Mouse (Mus musculus) lung, embryonic 16.5 days (tissue): ENCODE measurements around the gene N4bp2l2. TPM values are rescaled to one million over a fixed set of nuclear protein-coding genes. Genes with fewer than 3 reads are reported as not detected.
"Not testable (repeated sequence)": the region's sequence is repeated elsewhere in the genome, so short reads cannot be mapped to it uniquely, and the experiment has no call there.

Source experiments
- ATAC-seq: fragments of 200-750 bp; cut with Nextera tagmentation; 2 replicates; pipeline ENCODE4 v1.8.0; 2017; ENCODE audit warnings: low read depth, mild to moderate bottlenecking, moderate library complexity
- H3K27ac ChIP-seq: fragments of 300-500 bp; sonication (generic); 2 replicates; pipeline ENCODE4 v1.5.1; 2014; ENCODE audit warnings: mild to moderate bottlenecking, control low read depth, low read length
- H3K27me3 ChIP-seq: fragments of 300-500 bp; sonication (generic); 2 replicates; pipeline ENCODE4 v1.6.1; 2014; ENCODE audit warnings: low read depth, low read length, mixed read lengths; ENCODE audit not compliant: control insufficient read depth, insufficient read depth
- H3K36me3 ChIP-seq: fragments of 300-500 bp; sonication (generic); 2 replicates; pipeline ENCODE4 v1.6.1; 2014; ENCODE audit warnings: low read length; ENCODE audit not compliant: control insufficient read depth, insufficient read depth
- H3K4me1 ChIP-seq: fragments of 300-500 bp; sonication (generic); replicated peaks from 2 replicates; pipeline ENCODE4 v1.6.1; 2014; ENCODE audit warnings: low read length, mixed read lengths; ENCODE audit not compliant: control insufficient read depth, insufficient read depth
- H3K4me2 ChIP-seq: fragments of 300-500 bp; sonication (generic); 2 replicates; pipeline ENCODE4 v1.6.1; 2014; ENCODE audit warnings: low read depth, low read length, control low read depth
- H3K4me3 ChIP-seq: fragments of 300-500 bp; sonication (generic); 2 replicates; pipeline ENCODE4 v1.5.1; 2014; ENCODE audit warnings: mild to moderate bottlenecking, low read length, control low read depth
- H3K9ac ChIP-seq: fragments of 300-500 bp; sonication (generic); 2 replicates; pipeline ENCODE4 v1.6.1; 2014; ENCODE audit warnings: low read length, control low read depth
- H3K9me3 ChIP-seq: fragments of 300-500 bp; sonication (generic); 2 replicates; pipeline ENCODE4 v1.6.1; 2016; ENCODE audit warnings: low read length; ENCODE audit not compliant: control insufficient read depth
- WGBS: fragments of 180-500 bp; shearing (Covaris S2); extraction: QIAGEN DNeasy Blood & Tissue Kit; methylation state at CpG from one replicate; pipeline ENCODE4 v1.1.7; 2014; 5-methylcytosine and 5-hydroxymethylcytosine counted together
- polyA plus RNA-seq: library from polyadenylated mRNA; unstranded; fragments of >200 nt; fragmentation: Nextera tagmentation; extraction: Ambion mirVana; gene quantifications from 2 replicates; pipeline ENCODE4 v1.2.1, GENCODE M21; 2015

N4bp2l2 gene
- polyA plus RNA-seq, result 36.0 and 42.0 TPM in 2 replicates

DNA sequence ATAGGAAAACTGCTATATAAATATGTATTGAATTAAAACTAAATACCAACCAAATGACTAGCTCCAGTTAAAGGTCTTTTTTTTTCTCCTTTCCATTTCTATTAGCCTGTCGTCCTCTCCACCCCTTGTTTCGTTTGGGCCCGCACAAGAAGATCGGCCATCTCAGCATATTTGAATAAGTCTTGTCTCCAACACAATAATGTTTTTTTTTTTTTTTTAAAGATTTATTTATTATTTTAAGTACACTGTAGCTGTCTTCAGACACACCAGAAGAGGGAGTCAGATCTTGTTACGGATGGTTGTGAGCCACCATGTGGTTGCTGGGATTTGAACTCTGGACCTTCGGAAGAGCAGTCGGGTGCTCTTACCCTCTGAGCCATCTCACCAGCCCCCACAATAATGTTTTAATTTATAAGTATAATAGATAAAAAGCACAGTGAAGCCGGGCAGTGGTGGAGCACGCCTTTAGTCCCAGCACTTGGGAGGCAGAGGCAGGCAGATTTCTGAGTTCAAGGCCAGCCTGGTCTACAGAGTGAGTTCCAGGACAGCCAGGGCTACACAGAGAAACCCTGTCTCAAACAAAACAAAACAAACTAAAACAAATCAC lies at the start of gene N4bp2l2:
TSS of gene N4bp2l2 (minus strand) at position 51 of the 607 bp plus-strand sequence.
- H3K4me1 ChIP-seq, ATAC-seq, H3K9me3 ChIP-seq, H3K36me3 ChIP-seq, H3K27me3 ChIP-seq: not testable (repeated sequence)
- peak within 1 kb of the TSS; percentile 100 for H3K4me3 ChIP-seq
- 91% methylated on average over 8 of the region's 9 CpGs for WGBS
- H3K4me2 ChIP-seq, result peak within 1 kb of the TSS; percentile 79
- peak within 1 kb of the TSS; percentile 89 for H3K9ac ChIP-seq
- peak within 1 kb of the TSS; percentile 99 for H3K27ac ChIP-seq

DNA sequence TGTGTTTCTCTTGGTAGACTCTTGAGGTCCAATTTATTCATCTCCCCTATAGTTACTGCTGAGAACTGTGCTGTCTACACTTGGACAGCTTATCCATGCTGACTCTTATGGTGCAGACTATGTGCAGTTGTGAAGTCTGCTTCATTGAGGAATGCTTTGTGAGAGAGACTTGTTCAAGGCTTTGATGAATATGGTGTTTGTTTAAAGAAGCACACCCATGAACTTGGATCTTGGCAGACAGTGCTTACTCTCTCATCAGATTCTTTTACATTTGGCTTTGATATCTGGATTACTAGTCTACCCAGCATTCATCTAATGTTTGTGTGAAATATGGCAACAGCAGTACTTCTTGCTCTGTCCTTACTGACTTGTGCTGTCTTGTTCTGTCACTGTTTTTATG lies 47.4 kb upstream of the N4bp2l2 start:
- Histone ChIP-seq H3K4me2 (no peak overlapping the region), H3K9me3 (no peaks in the 10 kb centered on the region), H3K27me3 (no peaks in the 10 kb centered on the region), H3K9ac (no peak overlapping the region), H3K4me3 (no peak overlapping the region), H3K4me1 (peaks cover 15% of the 10 kb centered on the region), H3K27ac (no peak overlapping the region), H3K36me3 (no peaks in the 10 kb centered on the region)
- ATAC-seq, result peak; percentile 88

GRCm38 (mm10) chr5:150711503-150711902 lies 45.5 kb upstream of the N4bp2l2 start:
- no peaks in the 10 kb centered on the region for H3K9me3 ChIP-seq
- no peak for ATAC-seq
- H3K9ac ChIP-seq, result no peak overlapping the region
- no peak overlapping the region for H3K4me2 ChIP-seq
- H3K27me3 ChIP-seq, result no peaks in the 10 kb centered on the region
- H3K36me3 ChIP-seq, result no peaks in the 10 kb centered on the region
- WGBS, result 72% methylated on average over 4 of the region's 4 CpGs
- no peak overlapping the region for H3K4me3 ChIP-seq
- no peak overlapping the region for H3K27ac ChIP-seq
- H3K4me1 ChIP-seq, result peaks cover 15% of the 10 kb centered on the region

- not testable (repeated sequence) for H3K4me3 ChIP-seq, H3K4me2 ChIP-seq, H3K9me3 ChIP-seq, H3K9ac ChIP-seq, ATAC-seq, H3K36me3 ChIP-seq, H3K27me3 ChIP-seq, H3K27ac ChIP-seq, H3K4me1 ChIP-seq
- WGBS, result 92% methylated on average over 3 of the region's 3 CpGs
Observed at GRCm38 (mm10) chr5:150707181-150707580, 41.2 kb upstream of the N4bp2l2 start.

DNA sequence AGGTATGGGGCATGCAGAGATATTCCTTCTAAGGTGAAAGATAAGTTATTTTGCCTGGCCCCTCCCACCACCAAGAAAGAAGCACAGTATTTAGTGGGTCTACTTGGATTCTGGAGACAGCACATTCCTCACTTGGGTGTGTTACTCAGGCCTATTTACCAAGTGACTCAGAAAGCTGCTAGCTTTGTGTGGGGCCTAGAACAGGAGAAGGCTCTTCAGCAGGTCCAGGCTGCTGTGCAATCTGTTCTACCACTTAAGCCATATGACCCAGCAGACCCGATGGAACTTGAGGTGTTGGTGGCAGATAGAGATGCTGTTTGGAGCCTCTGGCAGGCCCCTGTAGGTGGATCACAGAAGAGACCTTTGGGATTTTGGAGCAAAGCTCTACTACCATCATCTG lies 40.7 kb upstream of the N4bp2l2 start:
- H3K4me1 ChIP-seq, ATAC-seq, H3K9me3 ChIP-seq, H3K9ac ChIP-seq, H3K36me3 ChIP-seq, H3K4me3 ChIP-seq, H3K27me3 ChIP-seq, H3K27ac ChIP-seq, H3K4me2 ChIP-seq: not testable (repeated sequence)
- WGBS, result 80% methylated on average over 1 of the region's 1 CpGs

DNA sequence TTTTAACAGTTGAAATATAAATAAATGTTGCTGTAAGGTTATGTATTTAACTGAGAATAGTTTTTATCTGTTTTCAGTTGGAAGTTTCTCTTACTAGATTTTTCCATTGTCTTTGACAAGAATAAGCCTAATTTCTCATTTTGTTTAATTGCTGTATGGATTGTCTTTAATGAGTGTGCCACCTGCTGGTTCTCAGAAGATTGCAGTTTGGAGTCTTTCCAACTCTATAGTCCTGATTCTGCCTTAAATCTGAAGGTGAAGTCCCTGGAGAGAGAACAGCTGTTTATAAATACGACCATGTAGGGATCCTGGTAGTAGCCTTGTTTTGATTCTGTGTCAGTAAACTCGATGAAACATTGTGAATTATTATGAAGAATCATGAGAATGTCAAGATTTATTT lies 36.7 kb upstream of the N4bp2l2 start:
- 46% methylated on average over 2 of the region's 2 CpGs for WGBS
- Histone ChIP-seq H3K27ac (no peak overlapping the region), H3K4me3 (no peak overlapping the region), H3K9ac (no peak overlapping the region), H3K27me3 (no peaks in the 10 kb centered on the region), H3K9me3 (no peaks in the 10 kb centered on the region), H3K4me1 (no peaks in the 10 kb centered on the region), H3K36me3 (no peaks in the 10 kb centered on the region), H3K4me2 (no peak overlapping the region)
- ATAC-seq, result no peak

GRCm38 (mm10) chr5:150693277-150693676 lies 27.3 kb upstream of the N4bp2l2 start:
- ATAC-seq, result no peak
- Histone ChIP-seq H3K4me3 (no peak overlapping the region), H3K36me3 (peaks cover 5% of the 10 kb centered on the region), H3K27ac (no peak overlapping the region), H3K4me1 (0 out of 2 replicates have a peak, but pooled peaks cover 2% of the 10 kb centered on the region), H3K4me2 (no peak overlapping the region), H3K9me3 (no peaks in the 10 kb centered on the region), H3K9ac (no peak overlapping the region), H3K27me3 (no peaks in the 10 kb centered on the region)
- WGBS, result 81% methylated on average over 2 of the region's 2 CpGs

DNA sequence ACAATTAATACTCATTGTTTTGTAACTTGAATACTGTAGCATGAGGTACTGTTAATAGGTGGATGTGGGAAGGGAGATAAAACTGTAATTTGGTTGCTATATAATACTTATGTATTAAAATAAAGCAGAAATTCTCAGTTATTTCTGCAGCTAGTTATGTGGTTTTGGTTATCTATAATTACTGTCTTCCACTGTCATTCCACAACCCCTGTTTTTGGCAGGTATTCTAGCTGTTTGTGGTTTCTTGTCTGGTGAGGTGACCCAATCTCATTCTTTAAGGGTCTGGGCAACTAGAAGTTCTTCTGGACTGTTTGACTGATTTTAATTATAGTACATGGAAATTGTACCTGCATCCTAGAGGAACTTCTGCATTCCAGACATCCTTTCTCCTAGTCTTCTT lies 24.7 kb upstream of the N4bp2l2 start:
- H3K27ac ChIP-seq, result no peak overlapping the region
- peaks cover 5% of the 10 kb centered on the region for H3K36me3 ChIP-seq
- H3K4me1 ChIP-seq, result 0 out of 2 replicates have a peak, but pooled peaks cover 2% of the 10 kb centered on the region
- H3K27me3 ChIP-seq, result no peaks in the 10 kb centered on the region
- H3K4me3 ChIP-seq, result no peak overlapping the region
- no peaks in the 10 kb centered on the region for H3K9me3 ChIP-seq
- no peak for ATAC-seq
- no peak overlapping the region for H3K9ac ChIP-seq
- H3K4me2 ChIP-seq, result no peak overlapping the region

GRCm38 (mm10) chr5:150682862-150683261 lies 16.9 kb upstream of the N4bp2l2 start:
- WGBS, result 87% methylated on average over 6 of the region's 6 CpGs

DNA sequence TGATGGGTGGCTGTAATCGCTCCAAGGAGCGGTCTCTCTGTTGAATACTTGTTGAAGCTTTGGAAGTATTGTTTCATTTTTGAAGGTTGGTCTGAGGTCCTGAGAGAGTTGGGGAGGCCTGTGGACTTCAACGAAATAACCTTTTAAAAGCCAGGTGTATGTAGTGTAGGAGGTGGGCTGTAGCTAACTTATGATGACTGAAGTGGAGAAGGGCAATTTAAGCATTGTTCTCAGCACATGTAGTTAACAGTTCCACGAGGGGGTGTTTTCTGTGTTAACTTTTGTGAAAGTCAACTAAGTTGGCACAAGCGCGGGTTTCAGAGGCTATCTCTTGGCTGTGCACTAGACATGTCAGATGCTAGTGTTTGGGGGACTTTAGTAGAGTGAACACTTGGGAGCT lies 8.9 kb upstream of the N4bp2l2 start:
- Histone ChIP-seq H3K9ac (peak overlapping the region; percentile 87), H3K4me3 (peak overlapping the region; percentile 77), H3K4me1 (peaks cover 12% of the 10 kb centered on the region), H3K27me3 (no peaks in the 10 kb centered on the region), H3K36me3 (no peaks in the 10 kb centered on the region), H3K9me3 (no peaks in the 10 kb centered on the region), H3K4me2 (peak overlapping the region; percentile 68), H3K27ac (no peak overlapping the region)
- 41% methylated on average over 6 of the region's 6 CpGs for WGBS
- no peak for ATAC-seq

More at GRCm38 (mm10) chr5:150682862-150683261, 16.9 kb upstream of the N4bp2l2 start:
- not testable (repeated sequence) for H3K4me2 ChIP-seq, H3K27ac ChIP-seq, H3K4me3 ChIP-seq, H3K9ac ChIP-seq, H3K36me3 ChIP-seq, H3K9me3 ChIP-seq, H3K27me3 ChIP-seq, ATAC-seq, H3K4me1 ChIP-seq
